Mouse (Mus musculus) stomach, embryonic 16.5 days (tissue): ENCODE results near the gene Pih1d1. TPM values are rescaled to one million over a fixed set of nuclear protein-coding genes. Genes with fewer than 3 reads are reported as not detected.
A peak's percentile ranks its signal among the peaks of the same experiment; 100 is the strongest.

Experiments
- ATAC-seq: fragments of 200-750 bp; cut with Nextera tagmentation; 2 replicates; pipeline ENCODE4 v1.8.0; 2017; ENCODE audit warnings: moderate number of reproducible peaks, moderate TSS enrichment; ENCODE audit not compliant: insufficient read depth, low FRiP score
- H3K27ac ChIP-seq: fragments of 300-500 bp; sonication (generic); 2 replicates; pipeline ENCODE4 v1.5.1; 2014; ENCODE audit warnings: low read length
- H3K27me3 ChIP-seq: fragments of 300-500 bp; sonication (generic); 2 replicates; pipeline ENCODE4 v1.6.1; 2014; ENCODE audit warnings: low read length, control low read depth, mixed read lengths; ENCODE audit not compliant: control insufficient read depth, insufficient read depth
- H3K36me3 ChIP-seq: fragments of 300-500 bp; sonication (generic); 2 replicates; pipeline ENCODE4 v1.6.1; 2014; ENCODE audit warnings: low read length; ENCODE audit not compliant: control insufficient read depth, insufficient read depth
- H3K4me1 ChIP-seq: fragments of 300-500 bp; sonication (generic); 2 replicates; pipeline ENCODE4 v1.6.1; 2014; ENCODE audit warnings: low read length, control low read depth, mixed read lengths; ENCODE audit not compliant: control insufficient read depth, insufficient read depth
- H3K4me2 ChIP-seq: fragments of 300-500 bp; sonication (generic); 2 replicates; pipeline ENCODE4 v1.6.1; 2014; ENCODE audit warnings: low read depth, low read length, mixed read lengths
- H3K4me3 ChIP-seq: fragments of 300-500 bp; sonication (generic); replicated peaks from 2 replicates; pipeline ENCODE4 v1.5.1; 2014; ENCODE audit warnings: mild to moderate bottlenecking, low read length
- H3K9ac ChIP-seq: fragments of 300-500 bp; sonication (generic); 2 replicates; pipeline ENCODE4 v1.6.1; 2014; ENCODE audit warnings: low read length
- H3K9me3 ChIP-seq: fragments of 300-500 bp; sonication (generic); replicated peaks from 2 replicates; pipeline ENCODE4 v1.6.1; 2016; ENCODE audit warnings: low read length, control low read depth; ENCODE audit not compliant: control insufficient read depth
- WGBS: fragments of 180-500 bp; shearing (Covaris S2); extraction: QIAGEN DNeasy Blood & Tissue Kit; methylation state at CpG from one replicate; pipeline ENCODE4 v1.1.7; 2014; 5-methylcytosine and 5-hydroxymethylcytosine counted together
- polyA plus RNA-seq: library from polyadenylated mRNA; unstranded; fragments of >200 nt; fragmentation: Nextera tagmentation; extraction: Ambion mirVana; gene quantifications from 2 replicates; pipeline ENCODE4 v1.2.1, GENCODE M21; 2015

Pih1d1 gene
- polyA plus RNA-seq, 1 experiment from 2014 or later: 81.9 TPM

DNA sequence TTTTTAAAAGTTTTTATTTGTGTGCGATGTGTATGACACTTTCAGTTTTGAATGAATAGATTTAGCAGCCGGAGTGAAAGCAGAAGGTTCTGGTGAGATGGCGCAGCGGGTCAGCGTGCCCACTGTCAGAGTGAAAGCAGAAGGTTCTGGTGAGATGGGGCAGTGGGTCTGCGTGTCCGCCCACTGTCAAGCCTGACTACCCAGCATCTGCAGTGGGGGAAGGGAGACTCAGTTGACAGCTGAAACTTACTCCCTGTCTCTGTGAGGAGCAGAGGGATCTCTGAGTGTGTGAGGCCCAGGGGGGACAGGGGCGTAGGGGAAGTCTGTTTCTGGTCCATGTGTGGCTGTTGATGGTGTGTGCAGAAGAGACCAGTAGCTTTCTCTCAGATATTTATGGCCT, 36.5 kb upstream of the Pih1d1 start:
- no peak overlapping the region for H3K9ac ChIP-seq
- WGBS: 67% methylated on average over 8 of the region's 8 CpGs
- no peak overlapping the region for H3K4me2 ChIP-seq
- no peak overlapping the region for H3K27ac ChIP-seq
- no peak for ATAC-seq
- no peaks in the 10 kb centered on the region for H3K27me3 ChIP-seq
- no peak overlapping the region for H3K4me3 ChIP-seq
- peaks cover 17% of the 10 kb centered on the region for H3K4me1 ChIP-seq
- H3K9me3 ChIP-seq: no peaks in the 10 kb centered on the region
- peaks cover 12% of the 10 kb centered on the region; the same call in 1 of the 2 replicates for H3K36me3 ChIP-seq

DNA sequence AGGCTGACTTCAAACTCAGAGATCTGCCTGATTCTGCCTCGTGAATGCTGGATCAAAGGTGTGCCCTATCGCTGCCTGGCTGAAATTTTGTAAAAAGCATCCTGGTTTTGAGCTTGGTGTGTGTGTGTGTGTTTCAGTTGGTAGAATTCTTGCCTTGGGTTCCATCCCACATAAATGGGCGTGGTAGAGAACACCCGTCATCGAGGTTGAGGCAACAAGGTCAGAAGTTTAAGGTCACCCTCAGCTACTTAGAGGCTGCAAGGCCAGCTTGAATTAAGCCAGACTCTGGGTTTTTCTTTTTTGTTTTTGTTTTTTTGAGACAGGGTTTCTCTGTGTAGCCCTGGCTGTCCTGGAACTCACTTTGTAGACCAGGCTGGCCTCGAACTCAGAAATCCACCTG, 35.8 kb upstream of the Pih1d1 start:
- Histone ChIP-seq H3K9ac (no peak overlapping the region), H3K4me3 (no peak overlapping the region), H3K9me3 (no peaks in the 10 kb centered on the region), H3K4me1 (peaks cover 24% of the 10 kb centered on the region), H3K27me3 (no peaks in the 10 kb centered on the region), H3K36me3 (peaks cover 12% of the 10 kb centered on the region; the same call in 1 of the 2 replicates), H3K27ac (no peak overlapping the region), H3K4me2 (no peak overlapping the region)
- WGBS: 84% methylated on average over 6 of the region's 6 CpGs
- no peak for ATAC-seq

DNA sequence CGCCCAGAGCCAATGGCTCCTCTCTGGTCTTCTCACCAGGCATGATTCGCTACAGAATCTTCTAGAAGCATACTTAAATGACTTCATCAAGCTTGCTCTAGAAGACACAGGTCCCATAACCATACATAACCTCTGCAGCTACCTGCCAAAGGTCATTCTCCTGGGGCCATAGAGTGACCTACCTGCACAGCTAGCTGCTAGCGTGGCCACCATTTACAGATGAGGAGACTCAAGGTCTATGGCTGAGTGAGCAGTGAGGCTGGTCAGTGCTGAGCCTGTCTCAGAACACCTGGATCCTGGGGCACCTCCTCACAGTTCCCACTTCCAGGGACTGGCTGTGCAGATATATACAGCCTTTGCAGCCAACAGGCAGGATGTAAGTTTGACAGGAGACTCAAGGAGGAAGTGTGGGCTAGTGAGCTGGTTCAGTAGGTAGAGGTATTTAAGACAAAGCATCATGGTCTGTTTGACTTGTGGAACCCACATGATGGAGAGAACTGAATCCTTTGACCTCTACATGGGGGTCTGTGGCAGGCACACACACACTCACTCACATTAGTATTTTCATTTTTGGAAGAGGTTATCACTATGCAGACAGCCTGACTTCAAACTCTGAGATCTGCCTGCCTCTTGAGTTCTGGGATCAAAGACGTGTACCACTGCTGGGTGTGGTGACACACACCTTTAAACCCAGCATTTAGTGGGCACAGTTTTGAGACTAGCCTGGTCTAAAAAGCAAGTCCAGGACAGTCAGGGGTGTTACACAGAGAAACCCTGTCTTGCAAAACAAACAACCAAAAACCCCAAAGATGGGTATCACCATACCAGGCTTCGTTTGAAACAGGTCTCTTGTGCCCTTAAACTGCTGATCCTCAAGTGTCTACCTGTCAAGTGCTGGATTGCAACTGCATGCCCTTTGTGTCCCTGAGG, 34.1 kb upstream of the Pih1d1 start:
- ATAC-seq: no peak
- 78% methylated on average over 5 of the region's 5 CpGs for WGBS
- H3K4me3 ChIP-seq: no peak overlapping the region
- H3K27me3 ChIP-seq: no peaks in the 10 kb centered on the region
- peaks cover 26% of the 10 kb centered on the region for H3K4me1 ChIP-seq
- H3K9me3 ChIP-seq: no peaks in the 10 kb centered on the region
- no peak overlapping the region for H3K9ac ChIP-seq
- no peak overlapping the region for H3K4me2 ChIP-seq
- H3K27ac ChIP-seq: no peak overlapping the region
- H3K36me3 ChIP-seq: peaks cover 12% of the 10 kb centered on the region

DNA sequence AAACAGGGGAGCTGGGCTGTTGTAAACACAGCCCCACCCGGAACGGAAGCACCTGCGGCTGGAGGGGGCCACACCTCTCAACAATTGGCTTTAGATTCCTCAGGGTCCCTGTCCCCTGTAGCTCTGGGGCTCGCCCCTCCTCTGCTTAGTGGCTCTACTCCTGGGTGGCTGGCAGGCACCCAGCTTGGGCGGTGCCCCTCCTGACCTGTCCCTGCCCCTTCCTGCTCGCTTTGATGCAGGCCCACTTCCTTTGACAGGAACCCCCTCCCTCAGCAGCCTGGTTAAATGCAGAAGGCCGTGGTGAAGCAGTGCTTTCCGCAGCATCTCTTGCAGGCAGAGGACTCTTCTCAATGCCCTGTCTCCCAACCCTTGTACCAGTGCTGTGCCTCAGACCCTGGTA, 32.7 kb upstream of the Pih1d1 start:
- Histone ChIP-seq H3K27ac (no peak overlapping the region), H3K4me2 (no peak overlapping the region), H3K9ac (peak overlapping the region; percentile 43), H3K27me3 (no peaks in the 10 kb centered on the region), H3K4me3 (no peak overlapping the region), H3K9me3 (no peaks in the 10 kb centered on the region), H3K4me1 (peaks cover 33% of the 10 kb centered on the region), H3K36me3 (peaks cover 19% of the 10 kb centered on the region)
- ATAC-seq: no peak
- WGBS: 42% methylated on average over 8 of the region's 8 CpGs

DNA sequence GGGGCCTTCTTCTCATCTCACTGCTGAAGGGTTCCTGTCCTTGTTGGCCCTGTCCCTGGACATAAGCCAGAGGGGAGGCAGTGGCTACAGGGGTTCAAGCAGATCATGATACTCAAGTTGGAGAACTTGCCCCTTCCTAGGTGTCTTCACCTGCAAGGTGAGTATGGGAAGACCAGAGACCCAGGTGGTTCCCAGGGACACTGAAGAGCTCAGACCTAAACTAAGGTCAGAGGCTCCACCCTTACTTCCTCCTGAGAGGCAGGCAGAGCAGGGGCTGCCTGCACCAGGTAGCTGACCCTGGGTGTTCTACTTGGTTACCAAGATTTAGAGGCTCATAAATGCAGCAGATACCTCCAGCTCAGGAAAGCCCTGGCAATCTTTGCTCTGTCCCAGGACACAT, 32.1 kb upstream of the Pih1d1 start:
- ATAC-seq: no peak
- H3K9ac ChIP-seq: peak overlapping the region; percentile 58
- peaks cover 24% of the 10 kb centered on the region for H3K36me3 ChIP-seq
- peaks cover 38% of the 10 kb centered on the region for H3K4me1 ChIP-seq
- H3K4me2 ChIP-seq: no peak overlapping the region
- no peaks in the 10 kb centered on the region for H3K9me3 ChIP-seq
- peak overlapping the region; percentile 27; the same call in 1 of the 2 replicates for H3K27ac ChIP-seq
- no peaks in the 10 kb centered on the region for H3K27me3 ChIP-seq
- H3K4me3 ChIP-seq: no peak overlapping the region

DNA sequence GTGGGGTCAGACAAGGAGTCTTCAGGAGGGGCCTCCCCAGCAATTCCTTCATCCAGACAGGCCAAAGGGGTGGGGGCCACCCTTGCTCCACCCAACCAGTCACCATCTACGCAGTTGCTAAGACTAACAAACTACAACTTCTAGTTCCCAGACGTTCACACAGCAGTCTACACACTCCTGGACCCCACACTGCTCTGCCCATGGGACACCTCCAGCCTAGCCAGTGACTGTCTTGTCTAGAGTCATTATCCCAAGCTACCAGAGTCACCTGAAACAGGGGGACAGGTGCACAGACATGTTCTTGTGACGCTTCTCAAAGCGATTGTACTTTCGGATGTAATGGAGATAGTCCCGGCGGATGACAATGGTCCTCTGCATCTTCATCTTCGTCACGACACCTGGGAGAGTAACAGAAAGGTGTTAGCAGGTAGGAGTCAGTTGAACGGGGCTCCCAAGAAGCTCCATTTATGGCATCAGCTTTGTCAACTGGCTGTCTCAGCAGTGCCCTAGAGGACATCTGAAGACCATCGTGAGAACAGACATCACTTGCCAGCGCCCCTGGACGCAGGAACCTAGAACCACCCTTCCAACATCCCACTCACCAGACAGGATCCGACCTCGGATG, 31.4 kb upstream of the Pih1d1 start:
- H3K36me3 ChIP-seq: peaks cover 27% of the 10 kb centered on the region
- no peak overlapping the region for H3K27ac ChIP-seq
- H3K9me3 ChIP-seq: no peaks in the 10 kb centered on the region
- H3K9ac ChIP-seq: peak overlapping the region; percentile 88; the same call in 1 of the 2 replicates
- H3K27me3 ChIP-seq: no peaks in the 10 kb centered on the region
- ATAC-seq: no peak
- H3K4me2 ChIP-seq: peak overlapping the region; percentile 76
- 77% methylated on average over 15 of the region's 15 CpGs for WGBS
- H3K4me3 ChIP-seq: peak overlapping the region; percentile 69
- peaks cover 39% of the 10 kb centered on the region for H3K4me1 ChIP-seq

DNA sequence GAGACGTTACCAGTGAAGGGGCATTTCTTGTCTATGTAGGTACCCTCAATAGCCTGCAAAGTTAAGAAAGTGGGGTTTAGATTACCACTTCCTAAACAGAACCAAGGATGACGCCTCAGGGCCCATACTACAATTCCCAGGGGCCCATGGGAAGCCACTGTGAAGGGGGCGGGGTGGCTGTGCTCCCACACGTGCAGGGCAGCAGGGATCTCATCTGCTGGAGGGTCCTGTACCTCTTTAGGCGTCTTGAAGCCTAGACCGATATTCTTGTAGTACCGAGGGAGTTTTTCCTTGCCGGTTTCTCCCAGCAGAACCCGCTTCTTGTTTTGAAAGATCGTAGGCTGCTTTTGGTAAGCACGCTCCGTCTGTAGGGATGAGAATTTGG, 30.9 kb upstream of the Pih1d1 start:
- H3K4me3 ChIP-seq: peak overlapping the region; percentile 69
- WGBS: 13% methylated on average over 12 of the region's 12 CpGs
- no peaks in the 10 kb centered on the region for H3K27me3 ChIP-seq
- no peaks in the 10 kb centered on the region for H3K9me3 ChIP-seq
- no peak for ATAC-seq
- H3K27ac ChIP-seq: peak overlapping the region; percentile 66; the same call in 1 of the 2 replicates
- H3K9ac ChIP-seq: peak overlapping the region; percentile 88
- peaks cover 27% of the 10 kb centered on the region for H3K36me3 ChIP-seq
- H3K4me1 ChIP-seq: peaks cover 39% of the 10 kb centered on the region
- H3K4me2 ChIP-seq: peak overlapping the region; percentile 76

DNA sequence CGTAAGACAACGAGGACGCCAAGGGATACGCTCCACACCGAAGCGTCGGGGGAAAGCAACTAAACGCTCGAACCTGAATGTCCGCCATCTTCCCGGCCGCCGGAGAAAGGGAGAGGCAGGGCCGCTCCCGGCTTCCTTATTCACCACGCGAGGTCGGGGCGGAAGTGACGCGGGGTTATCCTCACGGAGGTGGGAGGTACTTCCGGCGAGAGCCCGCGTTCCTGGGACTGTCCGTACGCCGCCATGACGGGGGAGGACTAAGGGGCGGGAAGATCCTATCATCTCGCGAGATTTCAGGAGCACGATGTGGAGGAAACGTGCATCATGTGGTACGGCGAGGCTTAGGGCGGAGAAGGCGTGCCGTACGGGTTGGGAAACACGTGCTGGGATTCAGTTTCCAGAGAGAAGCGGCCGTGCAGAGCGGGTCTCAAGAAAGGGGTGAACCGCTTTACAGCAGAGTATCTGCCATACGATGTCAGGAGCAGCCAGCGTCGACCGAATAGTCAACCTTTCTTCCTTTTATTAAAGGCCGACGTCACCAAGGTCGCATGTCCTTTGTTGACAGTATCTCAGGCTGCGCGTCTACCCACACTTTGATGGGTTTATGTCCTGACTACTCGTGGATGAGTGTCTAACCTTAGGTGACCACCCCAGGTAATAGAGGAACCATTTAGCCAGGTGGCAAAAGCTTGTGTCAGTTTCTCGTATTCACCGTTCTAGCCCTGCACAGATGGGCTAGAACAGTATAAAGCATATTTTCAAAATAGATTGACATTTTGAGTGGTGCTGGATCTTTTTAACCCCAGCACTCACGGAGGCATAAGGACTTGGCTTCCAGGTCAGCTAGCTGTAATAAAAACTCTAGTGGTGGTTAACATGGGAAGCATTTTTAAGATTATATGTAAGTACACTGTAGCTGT, 29.6 kb upstream of the Pih1d1 start, which contains the start of gene Rps11:
TSS of gene Rps11 (minus strand) at position 216 of the 920 bp plus-strand sequence.
- ATAC-seq: peak; percentile 84
- peak within 1 kb of the TSS; percentile 69 for H3K4me3 ChIP-seq
- H3K9ac ChIP-seq: peak within 1 kb of the TSS; percentile 88
- peak within 1 kb of the TSS; percentile 76 for H3K4me2 ChIP-seq
- peaks cover 27% of the 10 kb centered on the region for H3K36me3 ChIP-seq
- peaks cover 41% of the 10 kb centered on the region for H3K4me1 ChIP-seq
- no peaks in the 10 kb centered on the region for H3K9me3 ChIP-seq
- no peaks in the 10 kb centered on the region for H3K27me3 ChIP-seq
- peak within 1 kb of the TSS; percentile 82 for H3K27ac ChIP-seq
- under 1% methylated on average over 59 of the region's 59 CpGs for WGBS
